Mouse (Mus musculus): ENCODE data around the gene Gm21677. TPM values are rescaled to one million over a fixed set of nuclear protein-coding genes. Genes with fewer than 3 reads are reported as not detected.
"Not testable (repeated sequence)": the region's sequence is repeated elsewhere in the genome, so short reads cannot be mapped to it uniquely, and the experiment has no call there.

Gene Gm21677
- not detected in 2 replicates for polyA plus RNA-seq (2015; fragmentation: Nextera tagmentation; extraction: Ambion mirVana)

DNA sequence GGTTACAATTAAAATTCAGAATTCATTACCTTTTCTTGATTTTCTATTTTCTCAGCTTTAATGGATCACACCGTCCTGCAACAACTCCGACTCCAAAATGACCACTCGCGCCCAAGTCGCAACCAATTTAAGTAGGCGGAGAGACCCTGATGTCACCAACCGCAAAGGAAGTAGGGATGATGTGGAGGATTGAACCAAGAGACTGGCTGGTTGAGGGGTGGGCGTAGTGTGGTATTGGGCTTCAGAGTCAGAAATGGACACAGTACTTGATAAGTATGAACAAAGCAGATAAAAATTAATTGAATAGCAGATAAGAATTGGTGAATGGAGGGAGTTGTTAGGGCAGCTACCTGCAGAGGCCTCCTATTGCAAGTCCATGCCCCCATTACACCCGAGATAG, at the start of gene Gm21677:
TSS of gene Gm21677 (minus strand) at position 101 of the 400 bp plus-strand sequence.
- not testable (repeated sequence) for H3K36me3 ChIP-seq; ATAC-seq (ENCODE audit: low FRiP score, low read depth); H3K9me3 ChIP-seq; H3K4me3 ChIP-seq; H3K9ac ChIP-seq; H3K27ac ChIP-seq (replicated peaks); H3K4me1 ChIP-seq (replicated peaks); H3K27me3 ChIP-seq; H3K4me2 ChIP-seq
- no CpG with 5 or more reads among the region's 9 CpGs for WGBS

GRCm38 (mm10) chrY:3345229-3345628, 39.0 kb upstream of the Gm21677 start, which contains the start of gene Gm21693:
Gene Gm21693 (minus strand): TSS chrY:3345329.
- no CpG with 5 or more reads among the region's 9 CpGs for WGBS
- H3K4me3 ChIP-seq: not testable (repeated sequence)

GRCm38 (mm10) chrY:3340661-3341060, 34.4 kb upstream of the Gm21677 start:
- not testable (repeated sequence) for H3K36me3 ChIP-seq; H3K27ac ChIP-seq (replicated peaks); H3K4me2 ChIP-seq; H3K9ac ChIP-seq; H3K4me3 ChIP-seq; ATAC-seq (ENCODE audit: low FRiP score, low read depth); H3K9me3 ChIP-seq; H3K27me3 ChIP-seq; H3K4me1 ChIP-seq (replicated peaks)
- no CpG with 5 or more reads among the region's 11 CpGs for WGBS

More at GRCm38 (mm10) chrY:3345229-3345628, 39.0 kb upstream of the Gm21677 start, which contains the start of gene Gm21693:
- H3K27me3 ChIP-seq; H3K27ac ChIP-seq (replicated peaks); H3K4me1 ChIP-seq (replicated peaks); H3K36me3 ChIP-seq; ATAC-seq (ENCODE audit: low FRiP score, low read depth); H3K4me2 ChIP-seq; H3K9me3 ChIP-seq; H3K9ac ChIP-seq: not testable (repeated sequence)

Other genes starting within 250 kb of the Gm21677 start
- not detected in 2 replicates for gene Gm21693, start 38.9 kb upstream of the Gm21677 start, polyA plus RNA-seq (2015; fragmentation: Nextera tagmentation; extraction: Ambion mirVana)
- gene Gm21704, start 103.7 kb upstream of the Gm21677 start, polyA plus RNA-seq (2015; fragmentation: Nextera tagmentation; extraction: Ambion mirVana): not detected in 2 replicates
- gene Gm21708, start 103.7 kb upstream of the Gm21677 start, polyA plus RNA-seq (2015; fragmentation: Nextera tagmentation; extraction: Ambion mirVana): not detected in 2 replicates

All from hindbrain, embryonic 15.5 days (tissue).